Mouse (Mus musculus) myocyte (in vitro differentiated cells): ENCODE measurements at regions not wholly inside any gene's neighbourhood (a gene's known extent, or its start where the extent isn't known, plus 50 kb on each side); places are given as distances from the start of the nearest gene placed in this dataset.

Experiments
- H3K27me3 ChIP-seq: one replicate; pipeline ENCODE4 v1.6.1; 2011; ENCODE audit not compliant: control insufficient read depth, insufficient read depth, insufficient read length
- H3K36me3 ChIP-seq: one replicate; pipeline ENCODE4 v1.6.1; 2011; ENCODE audit not compliant: control insufficient read depth, insufficient read depth
- H3K4me2 ChIP-seq: one replicate; pipeline ENCODE4 v1.6.1; 2011; ENCODE audit warnings: low read depth, control low read depth
- H3K4me3 ChIP-seq: one replicate; pipeline ENCODE4 v1.5.1; 2011; ENCODE audit warnings: mild to moderate bottlenecking, control low read depth, moderate library complexity
- H3K79me2 ChIP-seq: one replicate; pipeline ENCODE4 v1.6.1; 2011; ENCODE audit not compliant: control insufficient read depth, insufficient read depth
- H3ac ChIP-seq: one replicate; pipeline ENCODE4 v1.6.1; 2011; ENCODE audit not compliant: control insufficient read depth, insufficient read length
- CEBPB ChIP-seq: IDR thresholded peaks from 2 replicates; pipeline ENCODE4 v1.6.1; 2011; ENCODE audit warnings: mild to moderate bottlenecking, moderate library complexity; ENCODE audit not compliant: poor library complexity, insufficient read depth, severe bottlenecking
- E2F4 ChIP-seq: IDR thresholded peaks from one replicate; pipeline ENCODE4 v1.6.1; 2011; ENCODE audit warnings: mild to moderate bottlenecking, control low read depth, moderate library complexity; ENCODE audit not compliant: insufficient read depth
- MAX ChIP-seq: IDR thresholded peaks from one replicate; pipeline ENCODE4 v1.6.1; 2011; ENCODE audit warnings: low read depth, mild to moderate bottlenecking, control low read depth
- MYOD1 ChIP-seq, 3 experiments: IDR thresholded peaks; one replicate each; pipeline ENCODE4 v1.6.1; 2011; ENCODE audit warnings: control low read depth in 2 of 3, low read depth in 2 of 3, mild to moderate bottlenecking in 2 of 3, moderate library complexity in 1 of 3; ENCODE audit not compliant: insufficient read length in 2 of 3, control insufficient read depth in 1 of 3
- MYOG ChIP-seq, 3 experiments: IDR thresholded peaks; one replicate each; pipeline ENCODE4 v1.6.1; 2011; ENCODE audit warnings: control low read depth in 2 of 3, low read depth in 2 of 3, mild to moderate bottlenecking in 2 of 3; ENCODE audit not compliant: insufficient read length in 2 of 3, control insufficient read depth in 1 of 3, insufficient read depth in 1 of 3
- POLR2A ChIP-seq: IDR thresholded peaks from one replicate; pipeline ENCODE4 v1.6.1; 2011; ENCODE audit warnings: low read depth, mild to moderate bottlenecking, control low read depth, moderate library complexity; ENCODE audit not compliant: insufficient read length
- POLR2AphosphoS2 ChIP-seq: IDR thresholded peaks from one replicate; pipeline ENCODE4 v1.6.1; 2011; ENCODE audit warnings: low read depth, control low read depth; ENCODE audit not compliant: insufficient read length
- REST ChIP-seq: IDR thresholded peaks from one replicate; pipeline ENCODE4 v1.6.1; 2011; ENCODE audit warnings: mild to moderate bottlenecking, control low read depth, moderate library complexity; ENCODE audit not compliant: insufficient read depth, insufficient read length
- SRF ChIP-seq: IDR thresholded peaks from one replicate; pipeline ENCODE4 v1.6.1; 2011; ENCODE audit warnings: low read depth; ENCODE audit not compliant: control insufficient read depth, insufficient read length
- TCF12 ChIP-seq: IDR thresholded peaks from one replicate; pipeline ENCODE4 v1.6.1; 2011; ENCODE audit warnings: mild to moderate bottlenecking, control low read depth; ENCODE audit not compliant: poor library complexity, insufficient read depth, severe bottlenecking
- USF1 ChIP-seq: IDR thresholded peaks from one replicate; pipeline ENCODE4 v1.6.1; 2011; ENCODE audit warnings: low read depth, mild to moderate bottlenecking, control low read depth, moderate library complexity

DNA sequence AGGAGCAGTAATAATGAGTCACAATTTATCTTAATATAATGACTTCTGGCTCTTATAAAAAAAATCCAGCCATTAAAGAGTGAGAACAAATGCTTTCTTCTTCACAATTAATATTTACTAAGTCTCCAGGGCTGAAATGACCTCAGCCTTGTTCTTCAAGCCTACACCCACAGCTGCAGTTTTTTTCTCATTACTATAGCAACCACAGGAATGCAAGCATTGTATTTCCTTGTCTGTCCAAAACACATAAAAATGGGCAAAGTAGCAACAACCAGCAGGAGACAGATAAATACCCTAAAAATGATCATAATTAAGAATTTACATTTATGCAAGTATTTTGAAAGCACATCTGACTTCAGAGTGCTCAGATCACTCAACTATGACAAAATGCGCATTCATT lies 76.5 kb upstream of the Ferd3l start:
- TF ChIP-seq POLR2A, result no peak
- TF ChIP-seq MAX, result no peak
- no peak for TF ChIP-seq TCF12
- TF ChIP-seq POLR2AphosphoS2, result no peak
- TF ChIP-seq SRF, result no peak
- TF ChIP-seq USF1, result no peak
- TF ChIP-seq MYOG (IDR thresholded peaks at IDR 0.05; ENCODE audit: control insufficient read depth in 1 of 3, insufficient read depth in 1 of 3, insufficient read length in 2 of 3, low read depth in 2 of 3), result no peak
- no peak for TF ChIP-seq MYOD1 (IDR thresholded peaks at IDR 0.05; ENCODE audit: control insufficient read depth in 1 of 3, insufficient read length in 2 of 3, low read depth in 2 of 3)
- no peak for TF ChIP-seq CEBPB
- no peak for TF ChIP-seq REST
- no peak for TF ChIP-seq E2F4
- no peak overlapping the region for H3K4me3 ChIP-seq
- no peak overlapping the region for H3K4me2 ChIP-seq
- no peak overlapping the region for H3ac ChIP-seq
- H3K79me2 ChIP-seq, result no peaks in the 10 kb centered on the region
- no peaks in the 10 kb centered on the region for H3K36me3 ChIP-seq
- H3K27me3 ChIP-seq, result no peaks in the 10 kb centered on the region
